Mouse (Mus musculus) layer of hippocampus, adult 6 months (tissue): Measurements from ENCODE around the gene Atp8b3. TPM values are rescaled to one million over a fixed set of nuclear protein-coding genes. Genes with fewer than 3 reads are reported as not detected.

Experiments used
- long read RNA-seq, 2 experiments: library from polyadenylated mRNA; unstranded; transcript quantifications; one replicate each; pipeline ENCODE4 v2.0.0; 2019 to 2020
- polyA plus RNA-seq: library from polyadenylated mRNA; unstranded; fragments of <200 nt; fragmentation: Nextera tagmentation; gene quantifications from 2 replicates; pipeline ENCODE4 v1.2.3, GENCODE M21; 2021

Atp8b3 gene
- 0.09 and 0.10 TPM in 2 replicates for polyA plus RNA-seq
- long read RNA-seq, experiment 1, partial matches to known transcripts: 0 of 1 reads
- long read RNA-seq, experiment 1, other reads (novel, unspliced or antisense): 1 of 1 reads
- long read RNA-seq, experiment 2, partial matches to known transcripts: 0 of 3 reads
- long read RNA-seq, experiment 2, other reads (novel, unspliced or antisense): 3 of 3 reads

GRCm38 (mm10) chr10:80538710-80539394 is at the start of gene Atp8b3:
TSS of gene Atp8b3 (minus strand) at chr10:80539124.

GRCm38 (mm10) chr10:80577195-80578130 is 38.5 kb upstream of the Atp8b3 start, which contains the start of gene Klf16:
TSS of gene Klf16 (minus strand) at chr10:80577321.

GRCm38 (mm10) chr10:80561116-80561944 is 22.4 kb upstream of the Atp8b3 start, which contains the start of gene Rexo1:
TSS of gene Rexo1 (minus strand) at chr10:80561560.

GRCm38 (mm10) chr10:80494732-80495131 is 44.2 kb downstream of the Atp8b3 start, which contains the start of gene Onecut3:
TSS of gene Onecut3 (plus strand) at chr10:80494835.

Other genes with a start within 250 kb of the Atp8b3 start
- gene Rps15, start 246.7 kb downstream of the Atp8b3 start, polyA plus RNA-seq: 2,763 and 3,004 TPM in 2 replicates
- gene Apc2, start 243.1 kb downstream of the Atp8b3 start, polyA plus RNA-seq: 15.7 and 18.9 TPM in 2 replicates
- 33.2 and 34.9 TPM in 2 replicates for gene 2310011J03Rik, start 218.6 kb downstream of the Atp8b3 start, polyA plus RNA-seq
- 1.6 and 1.7 TPM in 2 replicates for gene Pcsk4, start 209.6 kb downstream of the Atp8b3 start, polyA plus RNA-seq
- 7.6 and 9.0 TPM in 2 replicates for gene Reep6, start 209.2 kb downstream of the Atp8b3 start, polyA plus RNA-seq
- 2.3 and 3.4 TPM in 2 replicates for gene Adamtsl5, start 190.7 kb downstream of the Atp8b3 start, polyA plus RNA-seq
- gene Plk5, start 182.7 kb downstream of the Atp8b3 start, polyA plus RNA-seq: 20.6 and 23.4 TPM in 2 replicates
- gene Mex3d, start 151.5 kb downstream of the Atp8b3 start, polyA plus RNA-seq: 1.4 and 2.5 TPM in 2 replicates
- gene Mbd3, start 139.6 kb downstream of the Atp8b3 start, polyA plus RNA-seq: 41.8 and 43.3 TPM in 2 replicates
- gene Uqcr11, start 132.3 kb downstream of the Atp8b3 start, polyA plus RNA-seq: 1,342 and 1,554 TPM in 2 replicates
- 7.2 and 9.6 TPM in 2 replicates for gene Tcf3, start 105.5 kb downstream of the Atp8b3 start, polyA plus RNA-seq
- gene Onecut3, start 44.3 kb downstream of the Atp8b3 start, polyA plus RNA-seq: not detected in 2 replicates
- gene Rexo1, start 22.4 kb upstream of the Atp8b3 start, polyA plus RNA-seq: 19.5 and 19.8 TPM in 2 replicates
- gene Klf16, start 38.2 kb upstream of the Atp8b3 start, polyA plus RNA-seq: 7.5 and 8.9 TPM in 2 replicates
- 42.4 and 50.1 TPM in 2 replicates for gene Abhd17a, start 51.2 kb upstream of the Atp8b3 start, polyA plus RNA-seq
- 116 and 118 TPM in 2 replicates for gene Scamp4, start 63.7 kb upstream of the Atp8b3 start, polyA plus RNA-seq
- 3.0 and 3.2 TPM in 2 replicates for gene Adat3, start 63.8 kb upstream of the Atp8b3 start, polyA plus RNA-seq
- 0.23 and 0.29 TPM in 2 replicates for gene Gm49322, start 66.9 kb upstream of the Atp8b3 start, polyA plus RNA-seq
- gene Csnk1g2, start 83.7 kb upstream of the Atp8b3 start, polyA plus RNA-seq: 18.6 and 20.5 TPM in 2 replicates
- gene Btbd2, start 117.9 kb upstream of the Atp8b3 start, polyA plus RNA-seq: 22.4 and 26.9 TPM in 2 replicates
- 3.6 and 3.8 TPM in 2 replicates for gene Mknk2, start 139.0 kb upstream of the Atp8b3 start, polyA plus RNA-seq
- 9.3 and 10.8 TPM in 2 replicates for gene Mob3a, start 162.9 kb upstream of the Atp8b3 start, polyA plus RNA-seq
- 46.9 and 47.1 TPM in 2 replicates for gene Izumo4, start 163.1 kb upstream of the Atp8b3 start, polyA plus RNA-seq
- 51.0 and 52.8 TPM in 2 replicates for gene Ap3d1, start 203.1 kb upstream of the Atp8b3 start, polyA plus RNA-seq
- gene Dot1l, start 216.1 kb upstream of the Atp8b3 start, polyA plus RNA-seq: 1.5 and 1.6 TPM in 2 replicates